Mouse (Mus musculus) midbrain, embryonic 14.5 days (tissue): ENCODE measurements around the gene Atp8a2. TPM values are rescaled to one million over a fixed set of nuclear protein-coding genes. Genes with fewer than 3 reads are reported as not detected.
A peak's percentile ranks its signal among the peaks of the same experiment; 100 is the strongest.

Source experiments
- ATAC-seq: fragments of 200-750 bp; cut with Nextera tagmentation; 2 replicates; pipeline ENCODE4 v1.8.0; 2017; ENCODE audit warnings: moderate number of reproducible peaks, moderate library complexity; ENCODE audit not compliant: low FRiP score, low TSS enrichment
- DNase-seq: peaks from one replicate; pipeline ENCODE4 v3.0.0-alpha.2; 2015
- H3K27ac ChIP-seq: fragments of 300-500 bp; sonication (generic); replicated peaks from 2 replicates; pipeline ENCODE4 v1.5.1; 2014; ENCODE audit warnings: mild to moderate bottlenecking, low read depth, low read length, moderate library complexity
- H3K27me3 ChIP-seq: fragments of 300-500 bp; sonication (generic); 2 replicates; pipeline ENCODE4 v1.6.1; 2014; ENCODE audit warnings: low read length, control low read depth, mixed read lengths; ENCODE audit not compliant: control insufficient read depth, insufficient read depth
- H3K36me3 ChIP-seq: fragments of 300-500 bp; sonication (generic); 2 replicates; pipeline ENCODE4 v1.6.1; 2014; ENCODE audit warnings: low read length, control low read depth; ENCODE audit not compliant: control insufficient read depth, insufficient read depth
- H3K4me1 ChIP-seq: fragments of 300-500 bp; sonication (generic); 2 replicates; pipeline ENCODE4 v1.6.1; 2014; ENCODE audit warnings: mild to moderate bottlenecking, antibody characterized with exemption, low read length, control low read depth; ENCODE audit not compliant: control insufficient read depth, insufficient read depth
- H3K4me2 ChIP-seq: fragments of 300-500 bp; sonication (generic); 2 replicates; pipeline ENCODE4 v1.6.1; 2014; ENCODE audit warnings: mild to moderate bottlenecking, low read length, moderate library complexity
- H3K4me3 ChIP-seq: fragments of 300-500 bp; sonication (generic); replicated peaks from 2 replicates; pipeline ENCODE4 v1.5.1; 2014; ENCODE audit warnings: low read depth, low read length
- H3K9ac ChIP-seq: fragments of 300-500 bp; sonication (generic); replicated peaks from 2 replicates; pipeline ENCODE4 v1.6.1; 2014; ENCODE audit warnings: mild to moderate bottlenecking, low read length, moderate library complexity
- H3K9me3 ChIP-seq: fragments of 300-500 bp; sonication (generic); 2 replicates; pipeline ENCODE4 v1.6.1; 2016; ENCODE audit warnings: low read length, control low read depth, mixed read lengths; ENCODE audit not compliant: control insufficient read depth
- WGBS: fragments of 180-500 bp; shearing (Covaris S2); extraction: QIAGEN DNeasy Blood & Tissue Kit; methylation state at CpG from one replicate; pipeline ENCODE4 v1.1.7; 2014; 5-methylcytosine and 5-hydroxymethylcytosine counted together
- polyA plus RNA-seq: library from polyadenylated mRNA; unstranded; fragments of >200 nt; fragmentation: Nextera tagmentation; extraction: Ambion mirVana; gene quantifications from 2 replicates; pipeline ENCODE4 v1.2.1, GENCODE M21; 2014

Atp8a2 gene
- polyA plus RNA-seq, 1 experiment from 2014 or later, result 37.1 TPM

GRCm38 (mm10) chr14:59690954-59691353 is 506.0 kb downstream of the Atp8a2 start:
- H3K27ac ChIP-seq, result no peak overlapping the region
- no peaks in the 10 kb centered on the region for H3K9me3 ChIP-seq
- 0 out of 2 replicates have a peak, but pooled peaks cover 2% of the 10 kb centered on the region for H3K4me1 ChIP-seq
- H3K4me2 ChIP-seq, result no peak overlapping the region
- WGBS, result 78% methylated on average over 12 of the region's 12 CpGs
- DNase-seq (no peak), ATAC-seq (no peak)
- no peak overlapping the region for H3K9ac ChIP-seq
- H3K36me3 ChIP-seq, result no peaks in the 10 kb centered on the region
- H3K27me3 ChIP-seq, result no peaks in the 10 kb centered on the region
- no peak overlapping the region for H3K4me3 ChIP-seq

GRCm38 (mm10) chr14:59689596-59689995 is 507.4 kb downstream of the Atp8a2 start:
- WGBS, result 65% methylated on average over 4 of the region's 4 CpGs
- H3K9ac ChIP-seq, result no peak overlapping the region
- H3K27ac ChIP-seq, result no peak overlapping the region
- H3K4me2 ChIP-seq, result no peak overlapping the region
- ATAC-seq (no peak), DNase-seq (no peak)
- H3K4me3 ChIP-seq, result no peak overlapping the region
- no peaks in the 10 kb centered on the region for H3K27me3 ChIP-seq
- no peaks in the 10 kb centered on the region for H3K36me3 ChIP-seq
- H3K4me1 ChIP-seq, result 0 out of 2 replicates have a peak, but pooled peaks cover 2% of the 10 kb centered on the region
- H3K9me3 ChIP-seq, result no peaks in the 10 kb centered on the region

- H3K4me2 ChIP-seq, result no peak overlapping the region
- no peaks in the 10 kb centered on the region for H3K9me3 ChIP-seq
- 75% methylated on average over 5 of the region's 5 CpGs for WGBS
Measured at GRCm38 (mm10) chr14:59686229-59686628, 510.8 kb downstream of the Atp8a2 start.

GRCm38 (mm10) chr14:59685343-59685742 is 511.6 kb downstream of the Atp8a2 start:
- Histone ChIP-seq H3K4me3 (no peak overlapping the region), H3K4me2 (no peak overlapping the region), H3K9me3 (no peaks in the 10 kb centered on the region), H3K27ac (no peak overlapping the region), H3K27me3 (no peaks in the 10 kb centered on the region), H3K4me1 (0 out of 2 replicates have a peak, but pooled peaks cover 2% of the 10 kb centered on the region), H3K36me3 (no peaks in the 10 kb centered on the region), H3K9ac (no peak overlapping the region)
- 62% methylated on average over 8 of the region's 8 CpGs for WGBS
- no peak for DNase-seq
- no peak for ATAC-seq

More at GRCm38 (mm10) chr14:59686229-59686628, 510.8 kb downstream of the Atp8a2 start:
- H3K27me3 ChIP-seq, result no peaks in the 10 kb centered on the region
- 0 out of 2 replicates have a peak, but pooled peaks cover 2% of the 10 kb centered on the region for H3K4me1 ChIP-seq
- H3K4me3 ChIP-seq, result no peak overlapping the region
- H3K36me3 ChIP-seq, result no peaks in the 10 kb centered on the region
- DNase-seq (no peak), ATAC-seq (no peak)
- H3K9ac ChIP-seq, result no peak overlapping the region
- H3K27ac ChIP-seq, result no peak overlapping the region

- 74% methylated on average over 4 of the region's 4 CpGs for WGBS
Measured at GRCm38 (mm10) chr14:59681906-59682305, 515.1 kb downstream of the Atp8a2 start.

GRCm38 (mm10) chr14:59677598-59678003 is 519.4 kb downstream of the Atp8a2 start:
- 68% methylated on average over 7 of the region's 7 CpGs for WGBS
- H3K4me3 ChIP-seq, result no peak overlapping the region
- H3K4me2 ChIP-seq, result no peak overlapping the region
- no peaks in the 10 kb centered on the region for H3K27me3 ChIP-seq
- H3K9me3 ChIP-seq, result no peaks in the 10 kb centered on the region
- no peaks in the 10 kb centered on the region for H3K36me3 ChIP-seq
- H3K9ac ChIP-seq, result no peak overlapping the region
- no peak for ATAC-seq
- DNase-seq, result no peak
- no peak overlapping the region for H3K27ac ChIP-seq
- H3K4me1 ChIP-seq, result 0 out of 2 replicates have a peak, but pooled peaks cover 6% of the 10 kb centered on the region

More at GRCm38 (mm10) chr14:59681906-59682305, 515.1 kb downstream of the Atp8a2 start:
- Histone ChIP-seq H3K4me3 (no peak overlapping the region), H3K27ac (no peak overlapping the region), H3K27me3 (no peaks in the 10 kb centered on the region), H3K9ac (no peak overlapping the region), H3K4me2 (no peak overlapping the region), H3K36me3 (no peaks in the 10 kb centered on the region), H3K4me1 (no peaks in the 10 kb centered on the region), H3K9me3 (no peaks in the 10 kb centered on the region)
- ATAC-seq (no peak), DNase-seq (no peak)

- 85% methylated on average over 4 of the region's 4 CpGs for WGBS
- no peak overlapping the region for H3K4me2 ChIP-seq
- H3K4me3 ChIP-seq, result no peak overlapping the region
- 0 out of 2 replicates have a peak, but pooled peaks cover 6% of the 10 kb centered on the region for H3K4me1 ChIP-seq
- H3K9ac ChIP-seq, result no peak overlapping the region
- no peaks in the 10 kb centered on the region for H3K36me3 ChIP-seq
- no peaks in the 10 kb centered on the region for H3K27me3 ChIP-seq
- no peak for DNase-seq
- H3K9me3 ChIP-seq, result no peaks in the 10 kb centered on the region
- ATAC-seq, result no peak
- H3K27ac ChIP-seq, result no peak overlapping the region
Measured at GRCm38 (mm10) chr14:59675330-59675729, 521.6 kb downstream of the Atp8a2 start.

GRCm38 (mm10) chr14:59674556-59674955 is 522.4 kb downstream of the Atp8a2 start:
- ATAC-seq (no peak), DNase-seq (no peak)
- Histone ChIP-seq H3K9me3 (no peaks in the 10 kb centered on the region), H3K27ac (0 out of 2 replicates have a peak overlapping the region, but pooled peaks have one; percentile 20), H3K4me2 (no peak overlapping the region), H3K27me3 (no peaks in the 10 kb centered on the region), H3K4me3 (no peak overlapping the region), H3K36me3 (no peaks in the 10 kb centered on the region), H3K4me1 (0 out of 2 replicates have a peak, but pooled peaks cover 6% of the 10 kb centered on the region), H3K9ac (0 out of 2 replicates have a peak overlapping the region, but pooled peaks have one; percentile 23)
- 46% methylated on average over 8 of the region's 8 CpGs for WGBS

GRCm38 (mm10) chr14:59672893-59673515 is 524.0 kb downstream of the Atp8a2 start:
- ATAC-seq (no peak), DNase-seq (no peak)
- Histone ChIP-seq H3K9me3 (no peaks in the 10 kb centered on the region), H3K4me3 (no peak overlapping the region), H3K27me3 (no peaks in the 10 kb centered on the region), H3K27ac (no peak overlapping the region), H3K4me1 (0 out of 2 replicates have a peak, but pooled peaks cover 6% of the 10 kb centered on the region), H3K4me2 (no peak overlapping the region), H3K9ac (no peak overlapping the region), H3K36me3 (no peaks in the 10 kb centered on the region)
- WGBS, result 86% methylated on average over 6 of the region's 6 CpGs
